Mouse (Mus musculus) megakaryocyte-erythroid progenitor cell, adult 5-6 weeks (primary cell): Measurements from ENCODE around the gene Svs5. TPM values are rescaled to one million over a fixed set of nuclear protein-coding genes. Genes with fewer than 3 reads are reported as not detected.
"Not testable (repeated sequence)": the region's sequence is repeated elsewhere in the genome, so short reads cannot be mapped to it uniquely, and the experiment has no call there.

ENCODE experiments used
- ATAC-seq: replicated peaks from 2 replicates; pipeline ENCODE4 v1.8.0; 2016; ENCODE audit warnings: mild to moderate bottlenecking, inconsistent platforms; ENCODE audit not compliant: severe bottlenecking, poor library complexity, low FRiP score, low TSS enrichment
- total RNA-seq, 2 experiments: library from RNA; stranded (forward) in 1 of 2; stranded (reverse) in 1 of 2; fragments of 200-1000, 215-1000 nt in 1 of 2; fragments of >200 nt in 1 of 2; fragmentation: Nextera tagmentation in 1 of 2; gene quantifications; 2 replicates each; pipeline ENCODE4 v1.2.3; 2014 to 2017

The Svs5 gene
- total RNA-seq (2014; fragmentation: Nextera tagmentation) = not detected in 2 replicates
- total RNA-seq (2017) = not detected in 2 replicates

GRCm38 (mm10) chr2:164332440-164332839, at the start of gene Svs5:
TSS of gene Svs5 (plus strand) at chr2:164332740.
- ATAC-seq = not testable (repeated sequence)

- not testable (repeated sequence) for ATAC-seq
Measured at GRCm38 (mm10) chr2:164288968-164289367, 43.6 kb upstream of the Svs5 start, which contains the start of gene Svs3a. TSS of gene Svs3a (plus strand) at chr2:164289268.

GRCm38 (mm10) chr2:164312599-164312998, 19.9 kb upstream of the Svs5 start:
- no peak for ATAC-seq

GRCm38 (mm10) chr2:164315460-164315859, 17.1 kb upstream of the Svs5 start:
- not testable (repeated sequence) for ATAC-seq

- not testable (repeated sequence) for ATAC-seq
Measured at GRCm38 (mm10) chr2:164316451-164316850, 16.1 kb upstream of the Svs5 start, which contains the start of gene Svs6. TSS of gene Svs6 (plus strand) at chr2:164316751.

GRCm38 (mm10) chr2:164320983-164321382, 11.6 kb upstream of the Svs5 start:
- no peak for ATAC-seq

GRCm38 (mm10) chr2:164343732-164344131, 11.2 kb downstream of the Svs5 start:
- ATAC-seq = not testable (repeated sequence)

GRCm38 (mm10) chr2:164347697-164348096, 15.2 kb downstream of the Svs5 start:
- not testable (repeated sequence) for ATAC-seq

- ATAC-seq = peak; percentile 84
Measured at GRCm38 (mm10) chr2:164348980-164349379, 16.4 kb downstream of the Svs5 start.

GRCm38 (mm10) chr2:164352697-164353096, 20.2 kb downstream of the Svs5 start:
- no peak for ATAC-seq

GRCm38 (mm10) chr2:164353356-164353755, 20.8 kb downstream of the Svs5 start:
- no peak for ATAC-seq

- peak; percentile 34; the same call in 1 of the 2 replicates for ATAC-seq
Measured at GRCm38 (mm10) chr2:164356177-164356967, 23.8 kb downstream of the Svs5 start.

- ATAC-seq = no peak
Measured at GRCm38 (mm10) chr2:164358373-164358772, 25.8 kb downstream of the Svs5 start.

- no peak for ATAC-seq
Measured at GRCm38 (mm10) chr2:164359031-164359430, 26.5 kb downstream of the Svs5 start.

- no peak for ATAC-seq
Measured at GRCm38 (mm10) chr2:164359668-164360067, 27.1 kb downstream of the Svs5 start.

GRCm38 (mm10) chr2:164360974-164361657, 28.6 kb downstream of the Svs5 start:
- no peak for ATAC-seq

- ATAC-seq = no peak
Measured at GRCm38 (mm10) chr2:164366947-164367346, 34.4 kb downstream of the Svs5 start.

- no peak for ATAC-seq
Measured at GRCm38 (mm10) chr2:164368620-164369105, 36.1 kb downstream of the Svs5 start.

- ATAC-seq = no peak
Measured at GRCm38 (mm10) chr2:164371371-164371770, 38.8 kb downstream of the Svs5 start.

GRCm38 (mm10) chr2:164372408-164373053, 40.0 kb downstream of the Svs5 start:
- ATAC-seq = no peak
